22 mouse cellular contexts compared by ENCODE assay signal in the genomic region with DNA sequence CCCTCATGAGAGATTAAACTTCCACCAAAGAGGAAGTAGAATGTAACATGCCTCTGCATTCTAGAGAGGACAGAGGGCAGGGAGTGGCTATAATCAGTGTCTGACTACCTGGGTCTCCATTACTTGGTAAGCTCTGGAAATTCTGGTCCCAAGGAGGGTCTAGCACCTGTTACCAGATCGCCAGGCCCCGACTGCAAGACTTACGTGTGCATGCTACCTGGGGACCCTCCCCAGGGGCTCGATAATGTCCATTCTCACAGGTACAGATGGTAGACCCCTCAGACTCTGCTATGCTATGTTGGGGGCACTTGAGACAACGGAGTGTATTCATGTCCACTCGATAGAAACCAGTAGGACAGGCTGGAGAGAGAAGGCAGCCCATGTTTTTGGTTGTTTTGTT. TPM values are rescaled to one million over a fixed set of nuclear protein-coding genes. Genes with fewer than 3 reads are reported as not detected.
DNase-seq lines count a peak whose midpoint lies in the region; TF ChIP-seq lines count a peak whose summit lies in the region.
"Had no signal": no experiment of that assay in that cellular context is flagged by ENCODE, and none has a peak within 500 bp of the region (broad histone marks: within the 10 kb centered on the region; RNA-seq: fewer than 3 reads in every experiment).

No protein-coding gene starts in this region.

- no peaks in the 10 kb centered on the region for H3K79me2 ChIP-seq in myocyte (ENCODE audit: control insufficient read depth, insufficient read depth)

- H3K4me3 ChIP-seq in myocyte, result no peak overlapping the region

- no peak overlapping the region for H3K4me2 ChIP-seq in myocyte (ENCODE audit: low read depth)

- peaks cover 6% of the 10 kb centered on the region for H3K36me3 ChIP-seq in myocyte (ENCODE audit: control insufficient read depth, insufficient read depth)
- H3K36me3 ChIP-seq: G1E had no signal

- no peak overlapping the region for H3ac ChIP-seq in myocyte (ENCODE audit: control insufficient read depth, insufficient read length)

- no peaks in the 10 kb centered on the region for H3K27me3 ChIP-seq in myocyte (ENCODE audit: control insufficient read depth, insufficient read depth, insufficient read length)
- H3K27me3 ChIP-seq: CH12.LX, Patski had no signal

- peak; percentile 90 for DNase-seq in heart, adult 11 months
- no peak for DNase-seq in heart, postnatal 25 days (ENCODE audit: low spot score)
- DNase-seq in left cerebral cortex, adult 8-10 months (ENCODE audit: low spot score in 2 of 2), result no peak
- DNase-seq: adrenal gland, adult 2 months; adrenal gland, adult 8-10 months; adrenal gland, postnatal 10 days; adrenal gland, postnatal 14 days; adrenal gland, postnatal 25 days; adrenal gland, postnatal 36 days; B cell, adult 2 months; cerebellum, adult 11 months; cerebellum, adult 11-12 months; cerebellum, adult 18-20 months had no signal

- intact Hi-C loops in heart, postnatal 25 days (cut with DNase I), result no loop called here

- TF ChIP-seq POLR2A in myocyte (IDR thresholded peaks at IDR 0.05; ENCODE audit: insufficient read length, low read depth), result no peak

TF ChIP-seq in myocyte, 11 proteins besides CTCF, POLR2A, EP300 and RAD21:
- no peak for TF ChIP-seq SRF (IDR thresholded peaks at IDR 0.05; ENCODE audit: control insufficient read depth, insufficient read length, low read depth)
- peak; percentile 11 for TF ChIP-seq POLR2AphosphoS2 (IDR thresholded peaks at IDR 0.05; ENCODE audit: insufficient read length, low read depth)

RNA-seq across cellular contexts. Expression of gene Epha1, which starts 7.9 kb away (rescaled TPM):
- total RNA-seq in heart, postnatal 25 days (2021), result under 1 TPM; 0.26 to 0.31 TPM
- polyA plus RNA-seq in myocyte (2012; fragmentation: generic; extraction: Trizol), result 6.3 TPM
- under 1 TPM in 3 of 4 experiments, not detected in 1; 0.23 to 0.68 (median 0.28) TPM for total RNA-seq in left cerebral cortex, adult 8-10 months (2022)
- total RNA-seq: CH12.LX, G1E, MEL had no signal
- polyA plus RNA-seq: G1E had no signal

RNA-seq across cellular contexts. Expression of gene Zyx, which starts 15.8 kb away (rescaled TPM):
- 10 to 100 TPM; 57.1 to 59.8 TPM for total RNA-seq in heart, postnatal 25 days (2021)
- polyA plus RNA-seq in myocyte (2012; fragmentation: generic; extraction: Trizol), result 467 TPM
- total RNA-seq in left cerebral cortex, adult 8-10 months (2022), result 10 to 100 TPM; 42.1 to 50.3 (median 47.5) TPM

RNA-seq across cellular contexts. Expression of gene Tas2r143, which starts 34.8 kb away (rescaled TPM):
- under 1 TPM in 1 of 2 experiments, not detected in 1; 0.39 TPM for total RNA-seq in heart, postnatal 25 days (2021)
- not detected for polyA plus RNA-seq in myocyte (2012; fragmentation: generic; extraction: Trizol)
- total RNA-seq in left cerebral cortex, adult 8-10 months (2022), result not detected
- total RNA-seq: CH12.LX, ES-E14, MEL had no signal
- polyA plus RNA-seq: activated CD4-positive, CD25-positive, alpha-beta regulatory T cell, adult 4 months; C2C12; CD4-positive, CD25-positive, alpha-beta regulatory T cell, adult 4 months; G1E; Patski had no signal

RNA-seq across cellular contexts. Expression of gene Tas2r135, which starts 40.0 kb away (rescaled TPM):
- not detected for total RNA-seq in heart, postnatal 25 days (2021)
- not detected for polyA plus RNA-seq in myocyte (2012; fragmentation: generic; extraction: Trizol)
- total RNA-seq in left cerebral cortex, adult 8-10 months (2022), result not detected
- total RNA-seq: CH12.LX, ES-E14, MEL had no signal
- polyA plus RNA-seq: adrenal gland, adult 2 months; C2C12; CD4-positive, CD25-positive, alpha-beta regulatory T cell, adult 4 months; G1E; Patski had no signal

RNA-seq across cellular contexts. Expression of gene Fam131b, which starts 40.8 kb away (rescaled TPM):
- 1 to 10 TPM in 1 of 2 experiments, under 1 TPM in 1; 0.59 to 1.1 TPM for total RNA-seq in heart, postnatal 25 days (2021)
- polyA plus RNA-seq in myocyte (2012; fragmentation: generic; extraction: Trizol), result 4.2 TPM
- total RNA-seq in left cerebral cortex, adult 8-10 months (2022), result 100 to 1,000 TPM; 112 to 128 (median 121) TPM
- total RNA-seq: adrenal gland, postnatal 25 days; MEL had no signal
- polyA plus RNA-seq: activated CD4-positive, CD25-positive, alpha-beta regulatory T cell, adult 4 months; CD4-positive, CD25-positive, alpha-beta regulatory T cell, adult 4 months had no signal
